Mouse (Mus musculus): ENCODE results near the gene Nphp3.

DNA sequence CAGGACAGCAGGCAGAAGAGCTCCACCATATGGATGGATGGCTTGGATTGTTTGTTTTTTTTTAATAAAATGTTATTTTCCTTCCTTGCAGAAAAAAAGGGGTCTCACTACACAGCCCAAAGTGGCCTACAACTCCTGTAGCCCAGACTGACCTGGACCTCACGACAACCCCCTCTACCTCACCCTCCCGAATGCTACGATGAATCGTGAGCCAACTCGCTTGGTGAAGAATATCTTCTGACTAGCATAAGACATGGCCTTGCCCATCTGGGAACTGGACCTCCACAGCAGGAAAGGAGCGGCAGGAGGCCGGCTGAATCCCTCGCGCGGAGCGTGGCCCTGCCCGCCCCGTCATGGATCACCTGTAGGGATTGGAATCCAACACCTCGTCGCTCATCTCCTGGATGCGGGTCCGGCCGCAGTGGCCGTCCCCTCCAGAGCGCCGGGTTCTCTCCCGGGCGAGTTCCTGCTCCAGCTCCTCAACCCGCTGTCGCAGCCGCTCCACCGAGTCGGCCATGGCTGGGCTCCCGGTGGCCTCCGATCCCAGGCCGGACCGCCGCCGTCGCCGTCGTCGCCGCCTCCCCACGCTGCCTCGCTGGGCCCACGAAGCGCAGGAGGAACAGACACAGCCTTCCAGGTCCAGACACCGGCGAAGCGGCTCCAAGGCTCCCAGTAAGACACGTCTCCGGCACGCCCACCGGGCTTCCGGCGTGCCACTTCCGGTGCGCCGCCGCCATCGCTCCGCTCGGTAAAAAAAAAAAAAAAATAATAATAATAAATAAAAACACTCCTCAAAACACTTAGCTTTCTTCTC is 60.3 kb downstream of the Nphp3 start, which contains the start of gene Uba5:
- TF ChIP-seq POLR2A (IDR thresholded peaks at IDR 0.05; ENCODE audit: borderline replicate concordance, insufficient read depth, low read length): 0 out of 2 replicates have a peak, but pooled peaks have one; percentile 23
- TF ChIP-seq CTCF (IDR thresholded peaks at IDR 0.05; ENCODE audit: borderline replicate concordance, insufficient read depth, low read depth, low read length): no peak
